Mouse (Mus musculus): Measurements from ENCODE around the gene Aifm2.

DNA sequence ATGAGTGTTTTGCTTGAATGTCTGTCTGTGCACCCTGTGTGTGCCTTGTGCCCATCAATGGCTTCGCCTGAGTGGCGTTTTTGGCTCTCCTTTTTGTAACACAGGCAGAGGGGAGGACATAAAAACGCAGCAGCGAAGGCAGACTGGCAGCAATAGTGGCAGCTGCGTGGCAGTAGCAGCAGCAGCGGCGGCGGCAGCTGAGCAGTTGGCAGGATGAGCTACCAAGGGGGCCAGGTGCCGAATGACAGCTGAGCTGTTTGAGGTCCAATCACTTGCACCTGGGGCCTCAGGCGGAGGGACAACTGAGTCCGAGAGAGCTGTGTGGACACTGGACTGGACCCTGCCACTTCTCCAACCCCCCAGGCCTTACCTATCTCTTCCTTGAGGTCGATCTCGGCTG, 32.2 kb downstream of the Aifm2 start:
- TF ChIP-seq CTCF (IDR thresholded peaks at IDR 0.05; ENCODE audit: borderline replicate concordance, extremely low read depth, insufficient read depth, insufficient read length): no peak
- TF ChIP-seq POLR2A (IDR thresholded peaks at IDR 0.05; ENCODE audit: borderline replicate concordance, extremely low read depth, insufficient read depth, insufficient read length, poor library complexity, severe bottlenecking): no peak
